Mouse (Mus musculus): ENCODE measurements around the gene Mnx1. TPM values are rescaled to one million over a fixed set of nuclear protein-coding genes. Genes with fewer than 3 reads are reported as not detected.

The Mnx1 gene
- polyA plus RNA-seq (2012; ENCODE audit: insufficient read depth, insufficient read length, missing spikeins): not detected in 2 replicates

GRCm38 (mm10) chr5:29478208-29479197, at the start of gene Mnx1:
TSS of gene Mnx1 (minus strand) at chr5:29478470.
- Histone ChIP-seq H3K4me3 (ENCODE audit: insufficient read depth, low read length) (no peak within 1 kb of the TSS), H3K4me1 (ENCODE audit: control insufficient read depth, insufficient read depth, low read length) (no peaks in the 10 kb centered on the region), H3K27ac (ENCODE audit: insufficient read depth, low read depth, low read length) (no peak within 1 kb of the TSS)
- TF ChIP-seq CTCF (IDR thresholded peaks at IDR 0.05; ENCODE audit: low read depth, low read length) (no peak), POLR2A (IDR thresholded peaks at IDR 0.05; ENCODE audit: borderline replicate concordance, low read depth, low read length) (no peak)

DNA sequence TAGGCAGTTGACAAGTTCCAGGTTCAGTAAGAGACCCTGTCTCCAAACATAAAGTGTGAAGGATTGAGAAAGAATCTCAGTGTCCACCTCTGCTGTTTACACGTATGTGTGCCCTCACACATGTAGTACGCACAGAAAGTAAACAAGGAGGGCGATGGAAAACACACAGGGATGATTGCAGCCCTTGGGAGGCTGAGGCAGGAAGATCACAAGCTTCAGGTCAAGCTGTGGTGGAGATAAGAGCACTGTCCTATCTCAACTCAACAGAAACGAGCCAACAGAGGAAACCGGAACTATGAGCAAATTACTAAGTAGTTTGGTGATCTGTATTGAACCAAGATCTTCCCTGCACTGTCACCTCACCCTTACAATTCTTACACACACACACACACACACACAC, 38.2 kb upstream of the Mnx1 start:
- Histone ChIP-seq H3K27ac (ENCODE audit: insufficient read depth, low read depth, low read length) (no peak overlapping the region), H3K4me1 (ENCODE audit: control insufficient read depth, insufficient read depth, low read length) (no peaks in the 10 kb centered on the region), H3K4me3 (ENCODE audit: insufficient read depth, low read length) (no peak overlapping the region)
- TF ChIP-seq CTCF (IDR thresholded peaks at IDR 0.05; ENCODE audit: low read depth, low read length) (no peak), POLR2A (IDR thresholded peaks at IDR 0.05; ENCODE audit: borderline replicate concordance, low read depth, low read length) (no peak)

- Histone ChIP-seq H3K27ac (ENCODE audit: insufficient read depth, low read depth, low read length) (no peak overlapping the region), H3K4me1 (ENCODE audit: control insufficient read depth, insufficient read depth, low read length) (no peaks in the 10 kb centered on the region), H3K4me3 (ENCODE audit: insufficient read depth, low read length) (no peak overlapping the region)
- TF ChIP-seq POLR2A (IDR thresholded peaks at IDR 0.05; ENCODE audit: borderline replicate concordance, low read depth, low read length): no peak
These were observed 37.6 kb upstream of the Mnx1 start for GRCm38 (mm10) chr5:29515888-29516287.

- H3K4me3 ChIP-seq (ENCODE audit: insufficient read depth, low read length): no peak overlapping the region
- TF ChIP-seq CTCF (IDR thresholded peaks at IDR 0.05; ENCODE audit: low read depth, low read length) (no peak), POLR2A (IDR thresholded peaks at IDR 0.05; ENCODE audit: borderline replicate concordance, low read depth, low read length) (no peak)
- no peak overlapping the region for H3K27ac ChIP-seq (ENCODE audit: insufficient read depth, low read depth, low read length)
- H3K4me1 ChIP-seq (ENCODE audit: control insufficient read depth, insufficient read depth, low read length): no peaks in the 10 kb centered on the region
These were observed 28.7 kb upstream of the Mnx1 start for GRCm38 (mm10) chr5:29507013-29507412.

- no peaks in the 10 kb centered on the region for H3K4me1 ChIP-seq (ENCODE audit: control insufficient read depth, insufficient read depth, low read length)
- TF ChIP-seq POLR2A (IDR thresholded peaks at IDR 0.05; ENCODE audit: borderline replicate concordance, low read depth, low read length): no peak
- TF ChIP-seq CTCF (IDR thresholded peaks at IDR 0.05; ENCODE audit: low read depth, low read length): no peak
- H3K27ac ChIP-seq (ENCODE audit: insufficient read depth, low read depth, low read length): no peak overlapping the region
- H3K4me3 ChIP-seq (ENCODE audit: insufficient read depth, low read length): no peak overlapping the region
These were observed 9.1 kb upstream of the Mnx1 start for GRCm38 (mm10) chr5:29487321-29487720.

DNA sequence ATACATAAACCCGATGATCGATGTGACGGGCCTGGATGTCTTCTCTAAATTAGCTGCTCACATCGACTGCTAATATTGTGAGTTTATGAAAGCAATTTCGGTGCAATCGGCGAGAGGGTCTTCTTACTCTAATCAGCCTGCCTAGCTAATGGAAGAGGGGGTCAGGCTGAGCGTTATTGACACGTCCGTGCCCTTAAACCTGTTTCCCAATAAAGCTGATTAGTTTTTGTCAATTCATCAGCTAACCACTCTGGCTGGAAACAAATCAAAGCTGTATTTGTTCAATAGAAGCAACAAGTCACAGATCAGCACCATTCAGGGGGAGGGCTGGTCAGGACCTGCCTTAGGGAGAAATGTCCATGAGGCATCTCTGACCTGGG, 7.7 kb upstream of the Mnx1 start:
- no peak overlapping the region for H3K27ac ChIP-seq (ENCODE audit: insufficient read depth, low read depth, low read length)
- TF ChIP-seq POLR2A (IDR thresholded peaks at IDR 0.05; ENCODE audit: borderline replicate concordance, low read depth, low read length) (no peak), CTCF (IDR thresholded peaks at IDR 0.05; ENCODE audit: low read depth, low read length) (no peak)
- no peak overlapping the region for H3K4me3 ChIP-seq (ENCODE audit: insufficient read depth, low read length)
- H3K4me1 ChIP-seq (ENCODE audit: control insufficient read depth, insufficient read depth, low read length): no peaks in the 10 kb centered on the region

- H3K4me3 ChIP-seq (ENCODE audit: insufficient read depth, low read length): no peak overlapping the region
- H3K27ac ChIP-seq (ENCODE audit: insufficient read depth, low read depth, low read length): no peak overlapping the region
- no peaks in the 10 kb centered on the region for H3K4me1 ChIP-seq (ENCODE audit: control insufficient read depth, insufficient read depth, low read length)
- no peak for TF ChIP-seq POLR2A (IDR thresholded peaks at IDR 0.05; ENCODE audit: borderline replicate concordance, low read depth, low read length)
These were observed 7.0 kb upstream of the Mnx1 start for GRCm38 (mm10) chr5:29484965-29485940.

- Histone ChIP-seq H3K4me3 (ENCODE audit: insufficient read depth, low read length) (no peak overlapping the region), H3K27ac (ENCODE audit: insufficient read depth, low read depth, low read length) (no peak overlapping the region)
These were observed 5.5 kb upstream of the Mnx1 start for GRCm38 (mm10) chr5:29483801-29484200.

GRCm38 (mm10) chr5:29479198-29479593, 926 bp upstream of the Mnx1 start:
- no peak overlapping the region for H3K4me3 ChIP-seq (ENCODE audit: insufficient read depth, low read length)
- TF ChIP-seq POLR2A (IDR thresholded peaks at IDR 0.05; ENCODE audit: borderline replicate concordance, low read depth, low read length) (no peak), CTCF (IDR thresholded peaks at IDR 0.05; ENCODE audit: low read depth, low read length) (no peak)
- H3K27ac ChIP-seq (ENCODE audit: insufficient read depth, low read depth, low read length): no peak overlapping the region
- H3K4me1 ChIP-seq (ENCODE audit: control insufficient read depth, insufficient read depth, low read length): no peaks in the 10 kb centered on the region

More at GRCm38 (mm10) chr5:29483801-29484200, 5.5 kb upstream of the Mnx1 start:
- no peaks in the 10 kb centered on the region for H3K4me1 ChIP-seq (ENCODE audit: control insufficient read depth, insufficient read depth, low read length)
- TF ChIP-seq CTCF (IDR thresholded peaks at IDR 0.05; ENCODE audit: low read depth, low read length) (no peak), POLR2A (IDR thresholded peaks at IDR 0.05; ENCODE audit: borderline replicate concordance, low read depth, low read length) (no peak)
